Mouse (Mus musculus): ENCODE results near the gene Plxnc1.

- TF ChIP-seq CTCF (IDR thresholded peaks at IDR 0.05; ENCODE audit: control insufficient read depth, insufficient read depth, insufficient read length) (no peak), MAX (IDR thresholded peaks at IDR 0.05) (no peak), CEBPB (IDR thresholded peaks at IDR 0.05; ENCODE audit: low read depth) (no peak), MYOG (IDR thresholded peaks at IDR 0.05; ENCODE audit: control insufficient read depth, extremely low read depth, insufficient read length) (no peak)
These were observed 132.5 kb downstream of the Plxnc1 start for GRCm38 (mm10) chr10:94811907-94812851.

All from C2C12 (cell line).